In genomic region chr9:99770696-99771095, GRCm38 (mm10) we compare ENCODE assay signal across 13 mouse cellular contexts. TPM values are rescaled to one million over a fixed set of nuclear protein-coding genes. Genes with fewer than 3 reads are reported as not detected.
DNase-seq lines count a peak whose midpoint lies in the region; ATAC-seq and TF ChIP-seq lines count a peak whose summit lies in the region.
"Had no signal": no experiment of that assay in that cellular context is flagged by ENCODE, and none has a peak within 500 bp of the region (broad histone marks: within the 10 kb centered on the region; RNA-seq: fewer than 3 reads in every experiment).

No protein-coding gene starts in this region.

- no peaks in the 10 kb centered on the region for H3K27me3 ChIP-seq in forebrain, postnatal 0 days (ENCODE audit: insufficient read depth, low read length)
- H3K27me3 ChIP-seq in midbrain, embryonic 13.5 days = 0 out of 2 replicates have a peak, but pooled peaks cover 4% of the 10 kb centered on the region
- H3K27me3 ChIP-seq: heart, embryonic 13.5 days; liver, embryonic 12.5 days had no signal

- 7% methylated on average over 10 of the region's 10 CpGs for WGBS in forebrain, postnatal 0 days
- WGBS in midbrain, embryonic 13.5 days = 5% methylated on average over 10 of the region's 10 CpGs

- no peak for DNase-seq in frontal cortex, postnatal 10 days (ENCODE audit: low spot score in 2 of 2)
- DNase-seq in ZHBTc4 (ENCODE audit: low read depth, low spot score) = peak; percentile 59
- no peak for DNase-seq in forebrain, postnatal 0 days
- DNase-seq in right cerebral cortex, adult 2 months (ENCODE audit: low spot score in 2 of 2) = no peak
- no peak for DNase-seq in gastrocnemius, adult 8-10 months (ENCODE audit: low spot score in 2 of 2)
- no peak for DNase-seq in lung, postnatal 25 days (ENCODE audit: low spot score)

- no peak overlapping the region for H3K9ac ChIP-seq in forebrain, postnatal 0 days
- no peak overlapping the region for H3K9ac ChIP-seq in midbrain, embryonic 13.5 days (replicated peaks)
- H3K9ac ChIP-seq: heart, embryonic 13.5 days; liver, embryonic 12.5 days had no signal

- H3K4me2 ChIP-seq in forebrain, postnatal 0 days (ENCODE audit: low read depth) = peak overlapping the region; percentile 27; the same call in 1 of the 2 replicates
- H3K4me2 ChIP-seq in midbrain, embryonic 13.5 days (replicated peaks) = peak overlapping the region; percentile 34
- H3K4me2 ChIP-seq: heart, embryonic 13.5 days; liver, embryonic 12.5 days had no signal

- no peak overlapping the region for H3K4me3 ChIP-seq in forebrain, postnatal 0 days (ENCODE audit: low read depth, low read length)
- 0 out of 2 replicates have a peak overlapping the region, but pooled peaks have one; percentile 2 for H3K4me3 ChIP-seq in midbrain, embryonic 13.5 days (replicated peaks)
- H3K4me3 ChIP-seq: heart, embryonic 13.5 days; liver, embryonic 12.5 days had no signal

- TF ChIP-seq CTCF in forebrain, postnatal 0 days (IDR thresholded peaks at IDR 0.05; ENCODE audit: low read depth) = no peak

- H3K36me3 ChIP-seq in forebrain, postnatal 0 days (ENCODE audit: insufficient read depth) = no peaks in the 10 kb centered on the region
- H3K36me3 ChIP-seq in midbrain, embryonic 13.5 days = no peaks in the 10 kb centered on the region
- H3K36me3 ChIP-seq: heart, embryonic 13.5 days; liver, embryonic 12.5 days had no signal

- peak; percentile 76 for ATAC-seq in frontal cortex, adult (ENCODE audit: low TSS enrichment)
- ATAC-seq in forebrain, postnatal 0 days = no peak
- ATAC-seq in midbrain, embryonic 13.5 days = no peak
- ATAC-seq: liver, embryonic 12.5 days had no signal

- H3K27ac ChIP-seq in forebrain, postnatal 0 days (ENCODE audit: low read depth, low read length) = no peak overlapping the region
- H3K27ac ChIP-seq in midbrain, embryonic 13.5 days = no peak overlapping the region
- H3K27ac ChIP-seq: heart, embryonic 13.5 days; kidney, postnatal 0 days; liver, embryonic 12.5 days had no signal

- no peaks in the 10 kb centered on the region for H3K4me1 ChIP-seq in forebrain, postnatal 0 days (ENCODE audit: insufficient read depth)
- H3K4me1 ChIP-seq in midbrain, embryonic 13.5 days (replicated peaks) = peaks cover 8% of the 10 kb centered on the region
- H3K4me1 ChIP-seq: heart, embryonic 13.5 days; liver, embryonic 12.5 days had no signal

- no peaks in the 10 kb centered on the region for H3K9me3 ChIP-seq in forebrain, postnatal 0 days (ENCODE audit: low read length)
- H3K9me3 ChIP-seq in midbrain, embryonic 13.5 days = no peaks in the 10 kb centered on the region; the same call in 1 of the 2 replicates
- H3K9me3 ChIP-seq: heart, embryonic 13.5 days; liver, embryonic 12.5 days had no signal

RNA-seq across cellular contexts. Expression of gene Cldn18, which starts 53.6 kb away (rescaled TPM):
- not detected in 2 replicates for total RNA-seq in forebrain, postnatal 0 days (2014; rRNA removed)
- not detected in 2 replicates for polyA plus RNA-seq in forebrain, postnatal 0 days (2015; fragmentation: Nextera tagmentation; extraction: Ambion mirVana)
- 0.12 TPM in 1 of 2 replicates, not detected in the other for polyA plus RNA-seq in midbrain, embryonic 13.5 days (2015; fragmentation: Nextera tagmentation; extraction: Ambion mirVana)
- not detected for total RNA-seq in gastrocnemius, adult 8-10 months (2022)
- total RNA-seq: megakaryocyte, adult 5-6 weeks had no signal
- polyA plus RNA-seq: frontal cortex, adult 2 months; kidney, postnatal 0 days; liver, embryonic 12.5 days had no signal
